Mouse (Mus musculus): ENCODE measurements at regions not wholly inside any gene's neighbourhood (a gene's known extent, or its start where the extent isn't known, plus 50 kb on each side); places are given as distances from the start of the nearest gene placed in this dataset.
"Not testable (repeated sequence)": the region's sequence is repeated elsewhere in the genome, so short reads cannot be mapped to it uniquely, and the experiment has no call there.

GRCm38 (mm10) chr8:26780515-26780914 is 196.6 kb upstream of the Zfp703 start:
- Histone ChIP-seq H3K9me3 (no peaks in the 10 kb centered on the region), H3K4me1 (replicated peaks) (peaks cover 3% of the 10 kb centered on the region; the same call in 1 of the 2 replicates), H3K4me2 (replicated peaks) (peak overlapping the region; percentile 23; the same call in 1 of the 2 replicates), H3K36me3 (no peaks in the 10 kb centered on the region), H3K9ac (no peak overlapping the region), H3K4me3 (replicated peaks) (no peak overlapping the region), H3K27ac (no peak overlapping the region), H3K27me3 (replicated peaks) (peaks cover 10% of the 10 kb centered on the region; the same call in 1 of the 2 replicates)
- 35% methylated on average over 19 of the region's 19 CpGs for WGBS
- ATAC-seq = no peak

GRCm38 (mm10) chr8:26782936-26783335 is 194.2 kb upstream of the Zfp703 start:
- H3K36me3 ChIP-seq; H3K4me3 ChIP-seq (replicated peaks); H3K4me1 ChIP-seq (replicated peaks); H3K9me3 ChIP-seq; H3K4me2 ChIP-seq (replicated peaks); H3K9ac ChIP-seq; H3K27ac ChIP-seq; ATAC-seq: not testable (repeated sequence)
- WGBS = 94% methylated on average over 8 of the region's 8 CpGs
- peaks cover 10% of the 10 kb centered on the region; the same call in 1 of the 2 replicates for H3K27me3 ChIP-seq (replicated peaks)

GRCm38 (mm10) chr8:26784381-26784780 is 192.7 kb upstream of the Zfp703 start:
- no peak for ATAC-seq
- WGBS = 69% methylated on average over 6 of the region's 6 CpGs

GRCm38 (mm10) chr8:26791795-26792194 is 185.3 kb upstream of the Zfp703 start:
- Histone ChIP-seq H3K9ac (no peak overlapping the region), H3K27ac (no peak overlapping the region), H3K9me3 (no peaks in the 10 kb centered on the region), H3K4me2 (replicated peaks) (no peak overlapping the region), H3K36me3 (no peaks in the 10 kb centered on the region), H3K4me3 (replicated peaks) (no peak overlapping the region), H3K27me3 (replicated peaks) (no peaks in the 10 kb centered on the region), H3K4me1 (replicated peaks) (peaks cover 4% of the 10 kb centered on the region; the same call in 1 of the 2 replicates)
- ATAC-seq = no peak
- 65% methylated on average over 2 of the region's 2 CpGs for WGBS

More at GRCm38 (mm10) chr8:26784381-26784780, 192.7 kb upstream of the Zfp703 start:
- Histone ChIP-seq H3K36me3 (no peaks in the 10 kb centered on the region), H3K9me3 (no peaks in the 10 kb centered on the region), H3K4me1 (replicated peaks) (0 out of 2 replicates have a peak, but pooled peaks cover 3% of the 10 kb centered on the region), H3K4me3 (replicated peaks) (no peak overlapping the region), H3K9ac (no peak overlapping the region), H3K4me2 (replicated peaks) (no peak overlapping the region), H3K27ac (no peak overlapping the region), H3K27me3 (replicated peaks) (peaks cover 9% of the 10 kb centered on the region; the same call in 1 of the 2 replicates)

GRCm38 (mm10) chr8:26793606-26794292 is 183.4 kb upstream of the Zfp703 start:
- Histone ChIP-seq H3K27ac (peak overlapping the region; percentile 13; the same call in 1 of the 2 replicates), H3K4me3 (replicated peaks) (no peak overlapping the region), H3K9me3 (no peaks in the 10 kb centered on the region), H3K4me1 (replicated peaks) (peaks cover 4% of the 10 kb centered on the region; the same call in 1 of the 2 replicates), H3K27me3 (replicated peaks) (no peaks in the 10 kb centered on the region), H3K9ac (no peak overlapping the region), H3K4me2 (replicated peaks) (no peak overlapping the region), H3K36me3 (no peaks in the 10 kb centered on the region)
- 69% methylated on average over 9 of the region's 9 CpGs for WGBS
- ATAC-seq = peak; percentile 92

- Histone ChIP-seq H3K27me3 (replicated peaks) (no peaks in the 10 kb centered on the region), H3K4me2 (replicated peaks) (no peak overlapping the region), H3K4me1 (replicated peaks) (peaks cover 4% of the 10 kb centered on the region; the same call in 1 of the 2 replicates), H3K9me3 (no peaks in the 10 kb centered on the region), H3K36me3 (no peaks in the 10 kb centered on the region), H3K9ac (no peak overlapping the region), H3K4me3 (replicated peaks) (no peak overlapping the region), H3K27ac (peak overlapping the region; percentile 13; the same call in 1 of the 2 replicates)
- peak; percentile 39; the same call in 1 of the 2 replicates for ATAC-seq
- WGBS = 73% methylated on average over 4 of the region's 4 CpGs
These were observed 182.7 kb upstream of the Zfp703 start for GRCm38 (mm10) chr8:26794411-26794810.

- Histone ChIP-seq H3K36me3 (no peaks in the 10 kb centered on the region), H3K27ac (no peak overlapping the region), H3K9ac (no peak overlapping the region), H3K4me1 (replicated peaks) (peaks cover 4% of the 10 kb centered on the region; the same call in 1 of the 2 replicates), H3K9me3 (no peaks in the 10 kb centered on the region), H3K4me3 (replicated peaks) (no peak overlapping the region), H3K4me2 (replicated peaks) (no peak overlapping the region), H3K27me3 (replicated peaks) (no peaks in the 10 kb centered on the region)
- WGBS = 86% methylated on average over 8 of the region's 8 CpGs
- no peak for ATAC-seq
These were observed 181.5 kb upstream of the Zfp703 start for GRCm38 (mm10) chr8:26795616-26796015.

- H3K36me3 ChIP-seq = no peaks in the 10 kb centered on the region
- no peaks in the 10 kb centered on the region for H3K27me3 ChIP-seq (replicated peaks)
- 0 out of 2 replicates have a peak, but pooled peaks cover 4% of the 10 kb centered on the region for H3K4me1 ChIP-seq (replicated peaks)
- no peak overlapping the region for H3K27ac ChIP-seq
- no peak for ATAC-seq
- no peaks in the 10 kb centered on the region for H3K9me3 ChIP-seq
- H3K9ac ChIP-seq = no peak overlapping the region
- H3K4me2 ChIP-seq (replicated peaks) = no peak overlapping the region
- 84% methylated on average over 1 of the region's 1 CpGs for WGBS
- no peak overlapping the region for H3K4me3 ChIP-seq (replicated peaks)
These were observed 177.3 kb upstream of the Zfp703 start for GRCm38 (mm10) chr8:26799814-26800213.

- Histone ChIP-seq H3K27me3 (replicated peaks) (no peaks in the 10 kb centered on the region), H3K9me3 (no peaks in the 10 kb centered on the region), H3K27ac (no peak overlapping the region), H3K4me2 (replicated peaks) (no peak overlapping the region), H3K36me3 (no peaks in the 10 kb centered on the region), H3K4me1 (replicated peaks) (peaks cover 23% of the 10 kb centered on the region), H3K9ac (no peak overlapping the region), H3K4me3 (replicated peaks) (no peak overlapping the region)
- ATAC-seq = no peak
- WGBS = 67% methylated on average over 9 of the region's 9 CpGs
These were observed 173.0 kb upstream of the Zfp703 start for GRCm38 (mm10) chr8:26804089-26804488.

- 54% methylated on average over 7 of the region's 7 CpGs for whole genome bisulfite sequencing
- no peak overlapping the region for H3K27ac ChIP-seq
- peaks cover 23% of the 10 kb centered on the region for H3K4me1 ChIP-seq (replicated peaks)
- no peaks in the 10 kb centered on the region for H3K27me3 ChIP-seq (replicated peaks)
- no peak overlapping the region for H3K9ac ChIP-seq
- no peaks in the 10 kb centered on the region for H3K36me3 ChIP-seq
- H3K4me3 ChIP-seq (replicated peaks) = no peak overlapping the region
- ATAC-seq = no peak
- no peaks in the 10 kb centered on the region for H3K9me3 ChIP-seq
- H3K4me2 ChIP-seq (replicated peaks) = no peak overlapping the region
These were observed 172.2 kb upstream of the Zfp703 start for GRCm38 (mm10) chr8:26804901-26805341.

GRCm38 (mm10) chr8:26805371-26805821 is 171.7 kb upstream of the Zfp703 start:
- Histone ChIP-seq H3K4me3 (replicated peaks) (no peak overlapping the region), H3K27me3 (replicated peaks) (no peaks in the 10 kb centered on the region), H3K27ac (no peak overlapping the region), H3K36me3 (no peaks in the 10 kb centered on the region), H3K4me2 (replicated peaks) (no peak overlapping the region), H3K9ac (no peak overlapping the region), H3K9me3 (no peaks in the 10 kb centered on the region), H3K4me1 (replicated peaks) (peaks cover 23% of the 10 kb centered on the region)
- WGBS = 19% methylated on average over 6 of the region's 6 CpGs
- ATAC-seq = no peak; the same call in 1 of the 2 replicates

- H3K27me3 ChIP-seq (replicated peaks) = no peaks in the 10 kb centered on the region
- H3K27ac ChIP-seq = no peak overlapping the region
- no peaks in the 10 kb centered on the region for H3K36me3 ChIP-seq
- H3K4me1 ChIP-seq (replicated peaks) = peaks cover 26% of the 10 kb centered on the region
- WGBS = 43% methylated on average over 11 of the region's 11 CpGs
- ATAC-seq = no peak
- H3K4me3 ChIP-seq (replicated peaks) = no peak overlapping the region
- no peak overlapping the region for H3K9ac ChIP-seq
- H3K4me2 ChIP-seq (replicated peaks) = no peak overlapping the region
- H3K9me3 ChIP-seq = no peaks in the 10 kb centered on the region
These were observed 168.9 kb upstream of the Zfp703 start for GRCm38 (mm10) chr8:26808111-26808651.
